Mouse (Mus musculus) testis, adult 2 months (tissue): ENCODE measurements around the gene Nisch. TPM values are rescaled to one million over a fixed set of nuclear protein-coding genes. Genes with fewer than 3 reads are reported as not detected.

Source experiments
- H3K27ac ChIP-seq: fragments of 200-500 bp; 2 replicates; pipeline ENCODE4 v1.5.1; 2012; ENCODE audit warnings: low read depth, low read length; ENCODE audit not compliant: control insufficient read depth, insufficient read depth
- H3K27me3 ChIP-seq: fragments of 200-500 bp; 2 replicates; pipeline ENCODE4 v1.6.1; 2012; ENCODE audit warnings: mild to moderate bottlenecking, low read length, moderate library complexity; ENCODE audit not compliant: control insufficient read depth, insufficient read depth
- H3K36me3 ChIP-seq: fragments of 200-500 bp; 2 replicates; pipeline ENCODE4 v1.6.1; 2012; ENCODE audit warnings: mild to moderate bottlenecking, low read length; ENCODE audit not compliant: control insufficient read depth, insufficient read depth
- H3K4me1 ChIP-seq: fragments of 200-500 bp; 2 replicates; pipeline ENCODE4 v1.6.1; 2012; ENCODE audit warnings: low read length; ENCODE audit not compliant: control insufficient read depth, insufficient read depth
- H3K4me3 ChIP-seq: fragments of 200-500 bp; 2 replicates; pipeline ENCODE4 v1.5.1; 2012; ENCODE audit warnings: low read depth, mild to moderate bottlenecking, low read length, moderate library complexity, mixed read lengths; ENCODE audit not compliant: control insufficient read depth
- CTCF ChIP-seq: fragments of 200-500 bp; IDR thresholded peaks from 2 replicates; pipeline ENCODE4 v1.5.1; 2012; ENCODE audit warnings: low read depth, mild to moderate bottlenecking, inconsistent platforms, low read length, moderate library complexity; ENCODE audit not compliant: control insufficient read depth, insufficient read depth, insufficient replicate concordance
- POLR2A ChIP-seq: fragments of 200-500 bp; IDR thresholded peaks from 2 replicates; pipeline ENCODE4 v1.6.1; 2012; ENCODE audit warnings: low read depth, mild to moderate bottlenecking, inconsistent platforms, low read length, moderate library complexity; ENCODE audit not compliant: control insufficient read depth
- polyA plus RNA-seq: library from polyadenylated mRNA; depleted of rRNA; stranded (reverse); fragments of >200 nt; gene quantifications from 2 replicates; pipeline ENCODE4 v1.2.3, GENCODE M21; 2012

Nisch gene
- polyA plus RNA-seq, 1 experiment = 62.1 TPM

- no peak overlapping the region for H3K27ac ChIP-seq
- no peak overlapping the region for H3K4me3 ChIP-seq
- no peaks in the 10 kb centered on the region; the same call in 1 of the 2 replicates for H3K4me1 ChIP-seq
- H3K36me3 ChIP-seq = no peaks in the 10 kb centered on the region
- TF ChIP-seq POLR2A (no peak), CTCF (peak; percentile 75; the same call in 1 of the 2 replicates)
- no peaks in the 10 kb centered on the region for H3K27me3 ChIP-seq
Measured at GRCm38 (mm10) chr14:31215157-31216002, 1.4 kb downstream of the Nisch start.

GRCm38 (mm10) chr14:31214684-31215083 is 2.1 kb downstream of the Nisch start:
- H3K27ac ChIP-seq = no peak overlapping the region
- TF ChIP-seq POLR2A (no peak), CTCF (no peak)
- no peaks in the 10 kb centered on the region for H3K27me3 ChIP-seq
- H3K4me3 ChIP-seq = no peak overlapping the region
- H3K36me3 ChIP-seq = no peaks in the 10 kb centered on the region
- no peaks in the 10 kb centered on the region; the same call in 1 of the 2 replicates for H3K4me1 ChIP-seq

- Histone ChIP-seq H3K27ac (no peak overlapping the region), H3K27me3 (no peaks in the 10 kb centered on the region), H3K4me3 (no peak overlapping the region), H3K4me1 (no peaks in the 10 kb centered on the region; the same call in 1 of the 2 replicates), H3K36me3 (no peaks in the 10 kb centered on the region)
- TF ChIP-seq POLR2A = no peak
- TF ChIP-seq CTCF = no peak
Measured at GRCm38 (mm10) chr14:31213868-31214267, 2.9 kb downstream of the Nisch start.

- H3K27me3 ChIP-seq = no peaks in the 10 kb centered on the region
Measured at GRCm38 (mm10) chr14:31212499-31212898, 4.2 kb downstream of the Nisch start.

GRCm38 (mm10) chr14:31211854-31212253 is 4.9 kb downstream of the Nisch start:
- no peaks in the 10 kb centered on the region for H3K27me3 ChIP-seq
- no peak overlapping the region for H3K4me3 ChIP-seq
- no peak overlapping the region for H3K27ac ChIP-seq
- no peaks in the 10 kb centered on the region for H3K36me3 ChIP-seq
- no peak for TF ChIP-seq CTCF
- no peak for TF ChIP-seq POLR2A
- H3K4me1 ChIP-seq = peaks cover 5% of the 10 kb centered on the region

More at GRCm38 (mm10) chr14:31212499-31212898, 4.2 kb downstream of the Nisch start:
- no peak overlapping the region for H3K27ac ChIP-seq
- H3K36me3 ChIP-seq = no peaks in the 10 kb centered on the region
- H3K4me1 ChIP-seq = peaks cover under 1% of the 10 kb centered on the region
- no peak overlapping the region for H3K4me3 ChIP-seq
- TF ChIP-seq POLR2A = no peak
- TF ChIP-seq CTCF = no peak

- TF ChIP-seq POLR2A (no peak), CTCF (no peak)
- H3K4me1 ChIP-seq = peaks cover 13% of the 10 kb centered on the region
- H3K4me3 ChIP-seq = no peak overlapping the region
- H3K27me3 ChIP-seq = no peaks in the 10 kb centered on the region
- H3K27ac ChIP-seq = no peak overlapping the region
- H3K36me3 ChIP-seq = no peaks in the 10 kb centered on the region
Measured at GRCm38 (mm10) chr14:31209133-31209557, 7.6 kb downstream of the Nisch start.

GRCm38 (mm10) chr14:31208084-31208483 is 8.7 kb downstream of the Nisch start, which contains the start of gene Tnnc1:
Gene Tnnc1 (plus strand): TSS chr14:31208312.
- peak within 1 kb of the TSS; percentile 89; the same call in 1 of the 2 replicates for H3K4me3 ChIP-seq
- H3K36me3 ChIP-seq = no peaks in the 10 kb centered on the region
- H3K4me1 ChIP-seq = peaks cover 13% of the 10 kb centered on the region
- TF ChIP-seq POLR2A (no peak), CTCF (no peak)
- no peaks in the 10 kb centered on the region for H3K27me3 ChIP-seq
- H3K27ac ChIP-seq = no peak within 1 kb of the TSS
